Mouse (Mus musculus): ENCODE measurements at regions not wholly inside any gene's neighbourhood (a gene's known extent, or its start where the extent isn't known, plus 50 kb on each side); places are given as distances from the start of the nearest gene placed in this dataset.

GRCm38 (mm10) chr1:90288892-90289731, 85.3 kb downstream of the Ackr3 start:
- no peak for DNase-seq (ENCODE audit: low spot score)

- DNase-seq (ENCODE audit: low spot score) = peak; percentile 35
Observed at GRCm38 (mm10) chr1:90289732-90290215, 86.0 kb downstream of the Ackr3 start.

GRCm38 (mm10) chr1:90290428-90291197, 86.8 kb downstream of the Ackr3 start:
- no peak for DNase-seq (ENCODE audit: low spot score)

- DNase-seq (ENCODE audit: low spot score) = no peak
Observed at GRCm38 (mm10) chr1:90291256-90291655, 87.5 kb downstream of the Ackr3 start.

- DNase-seq (ENCODE audit: low spot score) = no peak
Observed at GRCm38 (mm10) chr1:90297751-90298150, 94.0 kb downstream of the Ackr3 start.

- DNase-seq (ENCODE audit: low spot score) = no peak
Observed at GRCm38 (mm10) chr1:90300229-90300628, 96.4 kb downstream of the Ackr3 start.

GRCm38 (mm10) chr1:90304331-90304730, 100.6 kb downstream of the Ackr3 start:
- no peak for DNase-seq (ENCODE audit: low spot score)

- DNase-seq (ENCODE audit: low spot score) = no peak
Observed at GRCm38 (mm10) chr1:90311016-90311415, 107.2 kb downstream of the Ackr3 start.

GRCm38 (mm10) chr1:90311649-90312442, 108.1 kb downstream of the Ackr3 start:
- no peak for DNase-seq (ENCODE audit: low spot score)

GRCm38 (mm10) chr1:90313750-90314359, 110.1 kb downstream of the Ackr3 start:
- no peak for DNase-seq (ENCODE audit: low spot score)

GRCm38 (mm10) chr1:90317902-90318301, 114.1 kb downstream of the Ackr3 start:
- no peak for DNase-seq (ENCODE audit: low spot score)

- no peak for DNase-seq (ENCODE audit: low spot score)
Observed at GRCm38 (mm10) chr1:90318502-90318901, 114.7 kb downstream of the Ackr3 start.

- no peak for DNase-seq (ENCODE audit: low spot score)
Observed at GRCm38 (mm10) chr1:90320518-90320917, 116.7 kb downstream of the Ackr3 start.

GRCm38 (mm10) chr1:90321501-90321900, 117.7 kb downstream of the Ackr3 start:
- no peak for DNase-seq (ENCODE audit: low spot score)

- no peak for DNase-seq (ENCODE audit: low spot score)
Observed at GRCm38 (mm10) chr1:90327237-90327636, 123.5 kb downstream of the Ackr3 start.

- DNase-seq (ENCODE audit: low spot score) = no peak
Observed at GRCm38 (mm10) chr1:90332531-90332930, 128.8 kb downstream of the Ackr3 start.

- peak; percentile 49 for DNase-seq (ENCODE audit: low spot score)
Observed at GRCm38 (mm10) chr1:90333676-90334430, 130.1 kb downstream of the Ackr3 start.

GRCm38 (mm10) chr1:90335001-90335747, 131.4 kb downstream of the Ackr3 start:
- DNase-seq (ENCODE audit: low spot score) = peak; percentile 25

- DNase-seq (ENCODE audit: low spot score) = peak; percentile 27
Observed at GRCm38 (mm10) chr1:90337876-90338316, 134.1 kb downstream of the Ackr3 start.

- no peak for DNase-seq (ENCODE audit: low spot score)
Observed at GRCm38 (mm10) chr1:90342346-90342745, 138.6 kb downstream of the Ackr3 start.

Measured in heart, adult 8-10 months (tissue).